Mouse (Mus musculus) brain, embryonic 14.5 days (tissue): ENCODE data around the gene Ltbp1.

ENCODE experiments used
- CTCF ChIP-seq: fragments of 200-500 bp; IDR thresholded peaks from 2 replicates; pipeline ENCODE4 v1.5.1; 2012; ENCODE audit warnings: inconsistent platforms, mild to moderate bottlenecking, moderate library complexity, borderline replicate concordance; ENCODE audit not compliant: insufficient read depth, insufficient read length; ENCODE audit errors: extremely low read depth
- POLR2A ChIP-seq: fragments of 200-500 bp; IDR thresholded peaks from 2 replicates; pipeline ENCODE4 v1.6.1; 2012; ENCODE audit warnings: mild to moderate bottlenecking, inconsistent platforms, borderline replicate concordance; ENCODE audit not compliant: poor library complexity, insufficient read depth, insufficient read length, severe bottlenecking; ENCODE audit errors: extremely low read depth

GRCm38 (mm10) chr17:75020619-75021018, 15.3 kb downstream of the Ltbp1 start:
- TF ChIP-seq POLR2A (no peak), CTCF (no peak)
